23 mouse cellular contexts compared by ENCODE assay signal in genomic region chr16:22270491-22270890, GRCm38 (mm10). TPM values are rescaled to one million over a fixed set of nuclear protein-coding genes. Genes with fewer than 3 reads are reported as not detected.
DNase-seq lines count a peak whose midpoint lies in the region; ATAC-seq and TF ChIP-seq lines count a peak whose summit lies in the region.
"Had no signal": no experiment of that assay in that cellular context is flagged by ENCODE, and none has a peak within 500 bp of the region (broad histone marks: within the 10 kb centered on the region; RNA-seq: fewer than 3 reads in every experiment).

No protein-coding gene starts in this region.

- no peak for TF ChIP-seq CTCF in G1E (IDR thresholded peaks at IDR 0.05; ENCODE audit: low read depth, low read length)

- no peaks in the 10 kb centered on the region for H3K36me3 ChIP-seq in liver, embryonic 13.5 days
- H3K36me3 ChIP-seq in G1E (replicated peaks): no peaks in the 10 kb centered on the region
- H3K36me3 ChIP-seq: forebrain, embryonic 10.5 days; hindbrain, embryonic 10.5 days; hindbrain, embryonic 15.5 days had no signal

- WGBS in liver, embryonic 13.5 days (ENCODE audit: insufficient replicate concordance): 51% methylated on average over 3 of the region's 3 CpGs

- H3K4me1 ChIP-seq in liver, embryonic 13.5 days (replicated peaks): peaks cover 13% of the 10 kb centered on the region
- H3K4me1 ChIP-seq in G1E (ENCODE audit: insufficient read depth, low read depth, low read length): peaks cover 20% of the 10 kb centered on the region

- H3K27ac ChIP-seq in liver, embryonic 13.5 days: no peak overlapping the region
- H3K27ac ChIP-seq: forebrain, embryonic 10.5 days; forebrain, embryonic 13.5 days; hindbrain, embryonic 10.5 days; hindbrain, embryonic 15.5 days had no signal

- ATAC-seq in liver, embryonic 13.5 days (ENCODE audit: low read depth): no peak
- no peak for ATAC-seq in G1E (ENCODE audit: extremely low read depth, insufficient number of reproducible peaks, low FRiP score, poor library complexity, severe bottlenecking)
- ATAC-seq: forebrain, embryonic 13.5 days; forebrain, embryonic 16.5 days; intestine, postnatal 0 days had no signal

- H3K27me3 ChIP-seq in liver, embryonic 13.5 days: no peaks in the 10 kb centered on the region
- H3K27me3 ChIP-seq in G1E (ENCODE audit: insufficient read depth, low read length): no peaks in the 10 kb centered on the region; the same call in 1 of the 2 replicates
- H3K27me3 ChIP-seq: forebrain, embryonic 13.5 days; hindbrain, embryonic 15.5 days had no signal

- no peak overlapping the region for H3K4me2 ChIP-seq in liver, embryonic 13.5 days
- H3K4me2 ChIP-seq: forebrain, embryonic 13.5 days; heart, embryonic 11.5 days; hindbrain, embryonic 15.5 days had no signal

- peak; percentile 13 for DNase-seq in liver, embryonic 13.5 days
- DNase-seq in liver (no peak), G1E (ENCODE audit: low spot score) (peak; percentile 50), R1 (ENCODE audit: low read depth, low spot score) (peak; percentile 64)
- no peak for DNase-seq in left cerebral cortex, adult 8-10 months (ENCODE audit: low spot score in 2 of 2)
- DNase-seq in B cell, adult 2 months: no peak
- DNase-seq: adrenal gland, adult 2 months; adrenal gland, postnatal 14 days; cerebellum, adult 11 months; cerebellum, adult 2 months; cerebellum, adult 9-11 months; cerebellum, postnatal 36 days; embryo, embryonic 11 days; gastrocnemius, postnatal 10 days; gastrocnemius, postnatal 36 days; heart, postnatal 36 days had no signal

- H3K9ac ChIP-seq in liver, embryonic 13.5 days: no peak overlapping the region
- H3K9ac ChIP-seq: forebrain, embryonic 13.5 days; hindbrain, embryonic 15.5 days had no signal

- no peak overlapping the region for H3K4me3 ChIP-seq in liver, embryonic 13.5 days (replicated peaks)
- H3K4me3 ChIP-seq in G1E (ENCODE audit: low read depth, low read length): no peak overlapping the region
- H3K4me3 ChIP-seq: forebrain, embryonic 10.5 days; forebrain, embryonic 13.5 days; hindbrain, embryonic 10.5 days; hindbrain, embryonic 15.5 days had no signal

- H3K9me3 ChIP-seq in liver, embryonic 13.5 days (replicated peaks): no peaks in the 10 kb centered on the region
- H3K9me3 ChIP-seq in G1E (replicated peaks): peaks cover 8% of the 10 kb centered on the region; the same call in 1 of the 2 replicates
- H3K9me3 ChIP-seq: forebrain, embryonic 10.5 days; forebrain, embryonic 13.5 days; hindbrain, embryonic 10.5 days; hindbrain, embryonic 15.5 days had no signal

RNA-seq across cellular contexts. Expression of gene Tra2b, which starts 4.7 kb away (rescaled TPM):
- polyA plus RNA-seq in liver, embryonic 13.5 days (2015; fragmentation: Nextera tagmentation; extraction: Ambion mirVana): 200 and 238 TPM in 2 replicates
- total RNA-seq in G1E (2014; fragmentation: Nextera tagmentation) (350 and 355 TPM in 2 replicates), G1E (2017) (385 and 499 TPM in 2 replicates)
- polyA plus RNA-seq in G1E (2012): 95.9 and 106 TPM in 2 replicates
- total RNA-seq in left cerebral cortex, adult 8-10 months (2022): 10 to 100 TPM; 65.9 to 76.8 (median 70.2) TPM

Comparison
In these comparisons a context has a peak if more than half of its experiments do, and no peak if none do; other contexts are left out.
1. DNase-seq: peak in liver, embryonic 13.5 days (single experiment), G1E (single experiment) and R1 (single experiment); none in liver (single experiment), left cerebral cortex, adult 8-10 months (0 of 2) and B cell, adult 2 months (0 of 2).
2. RNA of gene Tra2b, which starts 4.7 kb away (total RNA-seq): 350 to 499 TPM in G1E; 65.9 to 76.8 TPM in left cerebral cortex, adult 8-10 months; every median in the first group is over 4 times any median in the second.